In genomic region chr12:100784152-100784551, GRCm38 (mm10) we compare ENCODE assay signal across 16 mouse cellular contexts.
"Had no signal": no experiment of that assay in that cellular context is flagged by ENCODE, and none has a peak within 500 bp of the region (broad histone marks: within the 10 kb centered on the region; RNA-seq: fewer than 3 reads in every experiment).

No protein-coding gene starts in this region.

- H3K9me3 ChIP-seq: neural tube, embryonic 13.5 days; neural tube, embryonic 15.5 days; stomach, embryonic 15.5 days had no signal

- H3K36me3 ChIP-seq: neural tube, embryonic 13.5 days; neural tube, embryonic 15.5 days; stomach, embryonic 15.5 days had no signal

- H3K4me2 ChIP-seq: neural tube, embryonic 13.5 days; neural tube, embryonic 15.5 days; stomach, embryonic 15.5 days had no signal

- DNase-seq: retina, postnatal 1 day; right cerebral cortex, adult 18-20 months; right cerebral cortex, postnatal 14 days; right cerebral cortex, postnatal 25 days; right cerebral cortex, postnatal 4 days; spleen, adult 18-20 months; thymus, adult 18-20 months; thymus, adult 2 months; thymus, postnatal 14 days; thymus, postnatal 25 days; thymus, postnatal 36 days; thymus, postnatal 4 days had no signal

- H3K9ac ChIP-seq: neural tube, embryonic 13.5 days; neural tube, embryonic 15.5 days; stomach, embryonic 15.5 days had no signal

- H3K27me3 ChIP-seq: neural tube, embryonic 13.5 days; neural tube, embryonic 15.5 days; stomach, embryonic 15.5 days had no signal

- H3K4me3 ChIP-seq: neural tube, embryonic 13.5 days; neural tube, embryonic 15.5 days; stomach, embryonic 15.5 days had no signal

- H3K27ac ChIP-seq: neural tube, embryonic 13.5 days; neural tube, embryonic 15.5 days; stomach, embryonic 15.5 days; stomach, postnatal 0 days had no signal
